Mouse (Mus musculus): ENCODE data around the gene Olfr521.
A peak's percentile ranks its signal among the peaks of the same experiment; 100 is the strongest.
"Not testable (repeated sequence)": the region's sequence is repeated elsewhere in the genome, so short reads cannot be mapped to it uniquely, and the experiment has no call there.

The Olfr521 gene

DNA sequence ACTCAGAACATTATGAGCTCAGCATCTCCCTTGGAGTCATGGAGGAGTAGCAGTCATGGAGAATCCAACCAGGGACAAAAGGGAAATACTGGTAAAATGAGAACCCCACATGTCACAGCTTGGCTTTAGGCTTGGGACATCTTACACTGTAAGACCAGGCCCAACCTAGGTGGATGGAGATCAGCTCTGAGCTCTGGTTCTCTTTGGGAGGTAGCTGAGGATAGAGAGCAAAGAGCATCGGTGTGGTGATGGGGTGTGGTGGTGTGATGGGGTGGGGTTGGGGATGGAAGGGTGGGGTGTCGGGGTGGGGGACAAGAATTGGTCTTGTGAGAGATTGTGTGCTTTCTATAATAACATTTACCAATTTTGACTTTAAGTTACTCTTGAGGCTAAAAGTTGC is 47.5 kb downstream of the Olfr521 start:
- DNase-seq (ENCODE audit: low spot score): no peak

- no peak for DNase-seq (ENCODE audit: low spot score)
Measured at GRCm38 (mm10) chr7:99811661-99812060, 48.4 kb downstream of the Olfr521 start.

DNA sequence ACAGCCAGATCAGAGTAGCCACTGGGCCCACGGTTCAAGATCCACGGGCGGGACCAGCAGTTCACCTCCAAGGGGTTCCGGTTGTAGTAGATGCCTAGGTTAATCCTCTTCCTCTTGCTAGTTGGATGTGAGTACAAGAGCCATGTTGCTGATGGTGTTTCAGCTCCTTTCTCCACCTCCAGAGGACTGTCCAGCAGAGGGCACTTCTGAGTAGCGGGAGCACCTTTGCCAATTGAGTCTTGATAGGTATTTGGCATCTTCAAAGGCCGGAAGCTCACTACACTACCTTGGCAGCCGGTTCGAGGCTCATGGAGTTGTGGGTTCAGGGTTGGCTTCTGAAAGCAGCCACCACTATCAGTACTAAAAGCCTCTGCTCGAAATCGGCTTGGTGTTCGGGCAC is 50.1 kb downstream of the Olfr521 start:
- peak; percentile 58 for DNase-seq (ENCODE audit: low spot score)

- DNase-seq (ENCODE audit: low spot score): not testable (repeated sequence)
Measured at GRCm38 (mm10) chr7:99818181-99818725, 54.9 kb downstream of the Olfr521 start.

Data from urinary bladder, postnatal 14 days (tissue).